Mouse (Mus musculus): Measurements from ENCODE around the gene Dusp12.

DNA sequence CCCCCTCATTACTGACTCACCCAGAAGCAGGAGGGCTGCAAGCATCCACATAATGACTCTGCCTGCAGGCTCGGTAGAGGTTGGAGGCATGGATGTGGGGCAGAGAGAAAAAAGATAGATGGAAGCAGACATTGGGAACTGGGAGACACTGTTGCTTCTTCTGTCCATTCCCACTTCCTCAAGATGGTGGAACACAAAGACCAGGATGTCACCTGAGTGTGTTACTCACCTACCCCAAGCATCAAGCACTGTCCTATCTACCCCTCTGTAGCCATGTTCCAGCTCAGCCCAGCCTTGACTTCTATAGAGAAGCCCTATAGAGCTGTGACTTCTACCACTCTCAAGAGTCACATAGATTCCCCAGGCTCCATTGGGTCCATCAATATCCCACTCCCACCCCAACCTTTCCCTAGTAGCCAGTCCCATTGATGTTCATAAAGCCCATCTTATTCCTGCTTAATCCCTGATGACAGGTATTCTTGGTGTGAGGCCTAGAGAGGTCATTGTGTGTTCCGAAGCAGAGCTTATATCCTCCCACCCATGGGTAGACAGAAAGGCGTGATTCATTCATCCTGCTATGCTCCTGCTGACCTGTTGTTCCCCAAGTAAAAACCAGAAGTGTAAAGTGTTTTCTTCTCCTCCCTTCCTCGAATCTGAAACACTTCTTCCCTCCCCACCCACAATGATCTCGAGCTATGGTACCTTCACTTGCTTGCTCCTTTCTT is 27.7 kb upstream of the Dusp12 start, which contains the start of gene Fcrlb:
- no peak for TF ChIP-seq CTCF (IDR thresholded peaks at IDR 0.05; ENCODE audit: borderline replicate concordance, insufficient read depth, low read depth, low read length)
- TF ChIP-seq POLR2A (IDR thresholded peaks at IDR 0.05; ENCODE audit: borderline replicate concordance, insufficient read depth, low read length), result no peak

Data from cerebellum, adult 2 months (tissue).